Comparison of ENCODE assay signal across 8 mouse cellular contexts in the genomic region with DNA sequence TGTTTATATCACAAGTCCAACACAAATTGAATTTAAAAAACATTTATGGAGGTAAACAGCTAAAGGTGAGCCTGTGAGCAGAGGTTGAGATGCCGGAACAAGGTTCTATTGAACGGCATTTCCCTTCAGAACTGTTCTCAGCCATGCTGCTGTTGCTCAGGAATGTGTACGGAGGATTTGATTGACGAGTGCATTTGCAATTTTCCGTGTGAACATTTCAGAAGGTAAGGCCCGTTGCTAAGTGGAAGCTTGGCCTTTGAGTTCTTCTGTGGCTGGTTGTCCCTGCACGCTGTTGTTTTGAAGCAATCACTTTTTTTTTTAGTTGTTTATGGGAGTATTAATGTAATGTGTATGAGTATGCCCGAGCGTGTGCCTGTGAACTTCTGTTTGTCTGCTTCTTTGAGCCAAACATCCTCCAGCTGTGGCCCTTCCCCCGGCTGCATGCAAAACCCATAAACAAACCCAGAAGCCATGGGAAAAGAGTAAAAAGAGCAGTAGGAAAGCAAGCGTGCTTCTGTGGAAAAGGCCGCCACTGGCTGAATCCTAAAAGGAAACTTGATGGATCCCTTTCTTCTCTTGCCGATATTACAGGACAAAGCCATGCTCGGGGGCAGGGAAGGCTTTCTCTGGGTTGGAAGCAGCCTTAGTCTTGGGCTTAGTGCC.
DNase-seq lines count a peak whose midpoint lies in the region; ATAC-seq lines count a peak whose summit lies in the region.

No protein-coding gene starts in this region.

- no peak overlapping the region for H3K4me3 ChIP-seq in forebrain, embryonic 15.5 days
- H3K4me3 ChIP-seq in intestine, embryonic 16.5 days (ENCODE audit: low read length) = no peak overlapping the region
- H3K4me3 ChIP-seq in midbrain, embryonic 15.5 days = no peak overlapping the region

- WGBS in forebrain, embryonic 15.5 days = 5% methylated on average over 14 of the region's 14 CpGs
- WGBS in intestine, embryonic 16.5 days = 19% methylated on average over 14 of the region's 14 CpGs
- 7% methylated on average over 14 of the region's 14 CpGs for WGBS in midbrain, embryonic 15.5 days

- no peak for ATAC-seq in forebrain, embryonic 15.5 days (replicated peaks)
- ATAC-seq in intestine, embryonic 16.5 days = peak; percentile 45
- ATAC-seq in midbrain, embryonic 15.5 days (replicated peaks) = no peak

- peaks cover 69% of the 10 kb centered on the region for H3K4me1 ChIP-seq in forebrain, embryonic 15.5 days
- peaks cover 31% of the 10 kb centered on the region for H3K4me1 ChIP-seq in intestine, embryonic 16.5 days (ENCODE audit: control insufficient read depth, insufficient read depth, low read length)
- H3K4me1 ChIP-seq in midbrain, embryonic 15.5 days = peaks cover 71% of the 10 kb centered on the region

- intact Hi-C loops in left cerebral cortex, postnatal 14 days (cut with DNase I) = no loop called here

- peak overlapping the region; percentile 29 for H3K4me2 ChIP-seq in forebrain, embryonic 15.5 days (replicated peaks)
- peak overlapping the region; percentile 23; the same call in 1 of the 2 replicates for H3K4me2 ChIP-seq in intestine, embryonic 16.5 days (ENCODE audit: low read depth, low read length)
- peak overlapping the region; percentile 31 for H3K4me2 ChIP-seq in midbrain, embryonic 15.5 days

- no peak overlapping the region for H3K9ac ChIP-seq in forebrain, embryonic 15.5 days (replicated peaks)
- H3K9ac ChIP-seq in intestine, embryonic 16.5 days (ENCODE audit: low read depth, low read length) = 0 out of 2 replicates have a peak overlapping the region, but pooled peaks have one; percentile 17
- H3K9ac ChIP-seq in midbrain, embryonic 15.5 days = no peak overlapping the region

- H3K27ac ChIP-seq in forebrain, embryonic 15.5 days (replicated peaks) = peak overlapping the region; percentile 74
- H3K27ac ChIP-seq in intestine, embryonic 16.5 days (ENCODE audit: low read length) = peak overlapping the region; percentile 76
- peak overlapping the region; percentile 72 for H3K27ac ChIP-seq in midbrain, embryonic 15.5 days

- no peaks in the 10 kb centered on the region for H3K36me3 ChIP-seq in forebrain, embryonic 15.5 days
- H3K36me3 ChIP-seq in intestine, embryonic 16.5 days (ENCODE audit: control insufficient read depth, insufficient read depth, low read length) = no peaks in the 10 kb centered on the region
- no peaks in the 10 kb centered on the region for H3K36me3 ChIP-seq in midbrain, embryonic 15.5 days (replicated peaks)

- DNase-seq in cerebellum, adult 9-11 months = peak; percentile 53
- DNase-seq in cerebellum, postnatal 4 days (ENCODE audit: low spot score in 2 of 2) = no peak
- DNase-seq in layer of hippocampus, adult 11-12 months (ENCODE audit: low spot score) = no peak
- DNase-seq in urinary bladder, adult 2 months (ENCODE audit: low spot score) = no peak
- no peak for DNase-seq in left cerebral cortex, postnatal 14 days (ENCODE audit: low spot score in 2 of 2)

- H3K27me3 ChIP-seq in forebrain, embryonic 15.5 days = no peaks in the 10 kb centered on the region
- H3K27me3 ChIP-seq in intestine, embryonic 16.5 days (replicated peaks; ENCODE audit: control insufficient read depth, insufficient read depth, low read length) = no peaks in the 10 kb centered on the region
- no peaks in the 10 kb centered on the region for H3K27me3 ChIP-seq in midbrain, embryonic 15.5 days (replicated peaks)

- H3K9me3 ChIP-seq in forebrain, embryonic 15.5 days = no peaks in the 10 kb centered on the region
- no peaks in the 10 kb centered on the region for H3K9me3 ChIP-seq in intestine, embryonic 16.5 days (ENCODE audit: control insufficient read depth, low read length)
- no peaks in the 10 kb centered on the region for H3K9me3 ChIP-seq in midbrain, embryonic 15.5 days
